Mouse (Mus musculus) erythroid progenitor cell, adult 5-6 weeks (primary cell): ENCODE results near the gene Agbl2. TPM values are rescaled to one million over a fixed set of nuclear protein-coding genes. Genes with fewer than 3 reads are reported as not detected.

ENCODE experiments used
- ATAC-seq: replicated peaks from 2 replicates; pipeline ENCODE4 v1.8.0; 2016; ENCODE audit warnings: moderate number of reproducible peaks, mild to moderate bottlenecking, moderate TSS enrichment, inconsistent platforms; ENCODE audit not compliant: poor library complexity, low FRiP score, severe bottlenecking
- total RNA-seq, 2 experiments: library from RNA; stranded (forward) in 1 of 2; stranded (reverse) in 1 of 2; fragments of 150-400 nt in 1 of 2; fragments of 186-747, 209-891 nt in 1 of 2; gene quantifications; 2 replicates each; pipeline versions ENCODE4 v1.2.3 to v1.2.4; 2015 to 2017; ENCODE audit warnings: low replicate concordance in 2 of 2

Agbl2 gene
- total RNA-seq (2015; ENCODE audit: low replicate concordance) (not detected in 2 replicates), total RNA-seq (2017; ENCODE audit: low replicate concordance) (not detected in 2 replicates)

DNA sequence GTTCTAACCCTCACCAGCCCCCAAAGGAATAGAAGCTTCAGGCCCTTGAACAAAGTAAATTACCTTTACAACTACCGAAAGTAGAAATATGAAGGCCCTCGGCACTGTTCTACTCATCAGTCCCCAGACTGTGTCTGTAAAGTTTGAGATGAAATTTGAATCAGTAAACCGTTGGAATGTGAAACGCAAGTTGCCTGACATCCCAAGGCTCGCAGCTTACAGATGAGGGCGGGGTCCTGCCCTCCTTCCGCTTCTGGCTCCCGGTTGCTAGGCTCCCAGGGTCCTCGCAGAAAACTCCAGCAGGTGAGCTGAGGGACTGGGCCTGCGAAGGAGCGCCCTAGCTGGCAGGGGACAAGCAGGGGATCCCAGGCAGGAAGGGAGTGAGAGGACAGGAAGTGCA, at the start of gene Agbl2:
Agbl2 (plus strand) TSS at position 270 of the 400 bp plus-strand sequence.
- no peak for ATAC-seq

DNA sequence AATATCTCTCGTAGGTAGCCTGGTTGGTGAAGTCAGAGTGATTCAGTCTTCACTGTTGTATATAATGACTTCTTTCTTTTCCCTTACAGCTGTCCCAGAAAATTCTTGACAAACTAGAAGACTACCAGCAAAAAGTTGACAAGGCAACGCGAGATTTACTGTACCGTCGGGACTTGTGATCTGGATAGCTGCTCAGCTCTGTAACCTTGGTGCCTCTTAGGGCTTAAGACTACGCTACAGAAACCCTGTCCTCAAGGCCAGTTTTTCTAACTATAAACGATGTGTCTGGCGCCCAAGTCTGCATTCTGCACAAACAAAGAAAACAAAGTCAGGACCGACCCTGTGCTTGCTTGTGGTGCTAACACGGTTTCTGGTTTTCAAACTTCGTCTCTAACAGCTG, 47.2 kb upstream of the Agbl2 start:
- ATAC-seq: no peak

DNA sequence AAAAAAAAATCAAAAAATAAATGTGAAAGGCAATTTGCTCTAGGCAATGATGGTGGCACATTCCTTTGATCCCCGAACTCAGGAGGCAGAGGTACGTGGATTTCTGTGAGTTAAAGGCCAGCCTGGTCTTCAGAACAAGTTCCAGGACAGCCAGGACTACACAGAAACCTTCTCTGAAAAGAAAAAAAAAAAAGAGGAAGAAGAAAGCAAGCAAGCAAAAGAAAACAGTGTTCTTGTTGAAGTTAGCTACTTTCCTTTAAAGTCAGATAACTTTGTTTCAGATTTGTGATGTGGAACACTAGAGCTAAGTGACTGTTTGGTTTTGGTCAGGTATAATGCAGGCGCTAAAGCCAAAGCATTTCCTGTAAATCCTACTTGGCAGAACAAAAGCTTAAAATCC, 43.7 kb upstream of the Agbl2 start:
- ATAC-seq: no peak

DNA sequence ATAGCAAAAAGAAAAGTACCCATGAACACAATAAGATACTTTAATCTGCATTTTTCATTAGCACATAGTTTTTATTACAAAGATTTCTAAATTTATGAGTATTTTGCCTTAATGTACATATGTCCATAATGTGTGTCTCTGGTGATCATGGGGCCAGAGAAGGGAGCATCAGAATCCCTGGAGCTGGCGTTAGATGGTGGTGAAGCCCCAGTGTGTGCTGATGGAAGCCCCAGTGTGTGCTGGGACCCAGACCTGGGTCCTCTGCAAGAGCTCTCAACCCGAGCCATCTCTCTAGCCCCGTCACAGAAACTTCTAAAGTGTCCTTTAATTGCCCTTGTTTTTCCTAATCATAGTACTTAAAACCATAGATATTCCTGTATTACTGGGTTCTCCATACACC, 43.2 kb upstream of the Agbl2 start:
- no peak for ATAC-seq

DNA sequence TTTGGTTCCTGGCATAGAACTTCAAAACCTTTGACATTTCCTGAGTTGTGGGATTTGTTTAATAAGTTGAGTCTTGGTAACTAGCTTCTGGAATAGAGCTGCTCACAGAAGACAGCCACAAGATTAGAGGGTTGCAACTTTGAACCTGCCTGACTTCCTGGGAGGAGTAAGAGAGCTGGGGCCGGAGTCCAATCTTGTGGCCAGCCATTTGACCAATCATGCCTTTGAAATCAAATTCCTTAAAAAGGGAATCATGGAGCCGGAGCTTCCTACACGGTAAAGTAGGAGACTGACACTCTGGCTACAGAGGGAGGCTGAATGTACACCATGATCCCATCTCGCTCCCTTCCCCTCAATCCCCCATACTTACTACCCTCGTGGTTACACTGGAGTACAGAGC, 42.6 kb upstream of the Agbl2 start:
- no peak for ATAC-seq

DNA sequence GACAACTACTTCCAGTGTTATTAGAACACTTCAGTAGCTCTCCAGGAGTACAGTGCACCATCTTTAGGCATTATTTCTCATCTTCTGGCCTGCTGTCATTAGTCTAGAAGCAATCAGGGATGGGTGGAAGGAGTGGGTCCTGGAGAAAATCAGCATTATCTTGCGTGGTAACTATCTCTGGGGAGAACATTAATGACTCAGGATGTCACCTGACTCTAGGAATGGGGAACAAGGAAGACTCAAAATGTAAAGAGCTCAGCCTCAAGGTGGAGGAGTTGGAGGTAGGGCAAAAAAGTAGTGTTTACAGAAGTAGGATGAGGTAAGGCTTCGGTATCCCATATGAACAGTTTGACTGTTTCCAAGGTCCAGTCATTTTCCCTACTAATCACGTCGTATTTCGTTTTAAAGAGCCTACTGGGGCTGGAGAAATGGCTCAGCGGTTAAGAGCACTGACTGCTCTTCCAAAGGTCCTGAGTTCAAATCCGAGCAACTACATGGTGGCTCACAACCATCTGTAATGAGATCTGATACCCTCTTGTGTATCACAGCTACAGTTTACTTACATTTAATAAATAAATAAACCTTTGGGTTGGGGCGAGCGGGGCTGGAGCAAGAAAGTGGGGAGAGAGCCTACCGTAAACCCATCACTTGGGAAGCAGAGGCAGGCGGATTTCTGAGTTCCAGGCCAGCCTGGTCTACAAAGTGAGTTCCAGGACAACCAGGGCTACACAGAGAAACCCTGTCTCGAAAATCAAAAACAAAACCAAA, 38.1 kb upstream of the Agbl2 start:
- ATAC-seq: no peak

DNA sequence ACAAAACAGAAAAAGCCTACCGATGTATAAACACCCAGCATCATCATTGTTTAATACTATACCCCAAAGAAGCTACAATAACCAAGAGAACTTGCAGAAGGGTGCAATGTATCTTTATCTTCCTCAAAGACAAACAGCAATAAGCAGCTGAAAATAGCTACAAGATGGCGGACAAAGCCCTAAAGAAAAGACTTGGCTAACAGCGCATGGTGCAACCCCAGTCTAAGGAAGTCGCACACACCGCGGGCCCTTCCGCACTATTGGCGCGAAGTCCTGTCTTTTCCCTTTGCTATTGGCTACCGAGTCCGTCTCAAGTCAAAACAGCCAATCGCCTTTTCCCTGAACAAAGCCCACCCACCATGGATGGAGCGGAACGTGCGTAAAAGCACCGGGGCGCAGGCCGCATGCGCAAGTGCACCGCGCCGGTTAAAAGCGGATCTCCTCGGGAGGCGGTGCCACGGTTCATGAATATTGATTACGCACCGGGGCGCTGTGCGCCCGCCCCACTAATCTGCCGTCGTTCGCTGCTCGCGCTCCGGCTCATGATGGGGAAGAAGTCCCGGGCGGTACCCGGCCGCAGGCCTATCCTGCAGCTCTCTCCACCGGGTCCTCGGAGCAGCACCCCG, 37.4 kb upstream of the Agbl2 start, which contains the start of gene Fnbp4:
Fnbp4 (plus strand) TSS at position 318 of the 626 bp plus-strand sequence.
- peak; percentile 98 for ATAC-seq

DNA sequence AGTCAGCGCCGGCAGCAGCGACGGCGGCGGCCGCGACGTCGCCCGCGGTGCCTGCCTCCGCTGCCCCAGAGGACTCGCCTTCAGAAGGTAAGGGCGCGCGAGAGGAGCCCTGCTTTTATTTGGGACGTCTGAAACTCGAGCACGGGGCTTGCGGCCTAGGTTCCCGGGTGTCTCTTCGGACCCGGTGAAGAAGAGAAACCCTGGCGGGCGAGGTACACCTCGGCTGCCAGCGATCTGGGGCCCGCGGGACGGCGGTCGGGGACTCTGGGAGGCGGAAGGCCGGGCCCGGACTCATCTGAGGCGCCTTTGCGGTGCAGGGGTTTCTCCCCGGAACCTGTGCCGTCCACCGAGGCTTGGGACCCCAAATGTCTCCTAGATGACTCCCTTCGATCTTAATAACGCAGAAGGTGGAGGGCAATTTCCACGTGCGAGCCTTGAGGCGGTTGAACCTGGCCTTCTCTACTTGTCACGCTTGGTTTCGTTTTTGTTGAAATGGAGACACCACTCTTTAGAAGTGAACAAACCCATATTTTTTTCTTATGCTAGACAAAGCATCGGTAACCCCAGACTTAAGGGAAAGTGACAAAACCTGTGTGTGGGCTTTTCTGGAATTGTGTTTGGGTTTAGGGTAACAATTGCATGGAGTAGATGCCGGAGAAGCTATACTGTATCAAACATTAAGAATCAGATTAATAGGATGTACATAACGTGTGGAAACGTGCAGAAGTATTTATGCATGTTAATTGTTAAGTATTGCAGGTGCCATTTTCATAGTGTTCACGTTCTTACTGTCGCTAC, 36.6 kb upstream of the Agbl2 start:
- ATAC-seq: peak; percentile 30; the same call in 1 of the 2 replicates

DNA sequence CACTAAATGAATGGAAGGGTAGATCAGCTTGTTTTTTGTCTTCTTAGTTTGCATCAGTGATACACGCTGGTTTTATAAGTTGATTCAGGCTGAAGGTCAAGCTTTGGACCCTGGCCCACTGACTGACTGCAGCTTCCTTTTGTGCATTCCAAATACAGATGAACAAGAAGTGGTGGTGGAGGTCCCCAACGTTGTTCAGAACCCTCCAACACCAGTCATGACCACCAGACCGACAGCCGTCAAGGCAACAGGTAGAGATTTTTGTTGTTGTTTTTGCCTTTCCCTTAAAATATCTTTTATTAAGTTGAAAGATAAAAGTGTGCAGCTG, 36.0 kb upstream of the Agbl2 start:
- ATAC-seq: no peak

DNA sequence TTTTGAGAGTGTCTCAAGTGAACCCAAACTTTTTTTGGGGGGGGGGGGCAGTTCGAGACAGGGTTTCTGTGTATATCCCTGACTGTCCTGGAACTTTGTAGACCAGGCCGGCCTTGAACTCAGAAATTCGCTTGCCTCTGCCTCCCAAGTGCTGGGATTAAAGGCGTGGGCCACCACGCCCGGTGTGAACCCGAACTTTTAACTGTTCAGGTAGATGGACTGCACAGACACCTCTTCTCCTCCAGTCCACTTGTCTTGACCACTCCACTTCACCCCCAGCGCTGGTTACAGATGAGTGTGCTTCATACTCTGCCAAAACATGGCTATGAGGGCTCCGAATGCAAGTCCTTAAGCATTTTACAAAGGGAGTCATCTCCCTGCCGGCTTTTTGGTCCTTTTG, 35.4 kb upstream of the Agbl2 start:
- no peak for ATAC-seq

DNA sequence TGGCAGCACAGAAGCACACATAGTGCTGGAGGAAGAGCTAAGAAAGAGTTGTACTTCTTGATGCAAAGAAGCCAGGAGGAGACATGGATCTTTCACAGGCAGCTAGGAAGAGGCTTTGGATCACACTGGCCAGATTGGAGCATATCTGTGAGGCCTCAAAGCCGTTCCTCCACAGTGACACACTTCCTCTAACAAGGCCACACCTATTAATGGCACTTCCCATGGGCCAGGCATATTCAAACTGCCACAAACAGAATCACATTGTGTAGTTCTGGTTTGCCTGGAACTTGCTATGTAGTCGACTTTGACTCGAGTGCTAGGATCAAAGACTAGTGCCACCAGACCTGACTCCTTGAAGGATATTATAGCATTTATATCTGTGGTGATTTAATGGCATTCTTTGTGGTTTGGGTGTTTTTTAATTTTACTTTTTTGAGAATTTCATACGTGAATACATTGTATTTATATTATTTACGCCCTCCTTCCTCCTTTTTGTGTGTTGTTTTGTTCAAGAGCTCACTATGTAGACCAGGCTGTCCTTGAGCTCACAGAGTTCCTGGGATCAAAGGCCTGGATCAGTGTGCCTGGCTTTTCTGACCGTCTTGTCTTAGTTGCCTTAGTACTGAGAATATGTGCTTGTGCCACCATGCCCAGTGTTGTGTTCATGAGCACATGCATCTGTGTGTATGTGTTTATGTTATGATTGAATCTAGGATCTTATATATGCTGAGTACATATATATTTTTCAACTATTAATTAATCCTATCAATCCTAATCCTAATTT, 32.7 kb upstream of the Agbl2 start:
- no peak for ATAC-seq

DNA sequence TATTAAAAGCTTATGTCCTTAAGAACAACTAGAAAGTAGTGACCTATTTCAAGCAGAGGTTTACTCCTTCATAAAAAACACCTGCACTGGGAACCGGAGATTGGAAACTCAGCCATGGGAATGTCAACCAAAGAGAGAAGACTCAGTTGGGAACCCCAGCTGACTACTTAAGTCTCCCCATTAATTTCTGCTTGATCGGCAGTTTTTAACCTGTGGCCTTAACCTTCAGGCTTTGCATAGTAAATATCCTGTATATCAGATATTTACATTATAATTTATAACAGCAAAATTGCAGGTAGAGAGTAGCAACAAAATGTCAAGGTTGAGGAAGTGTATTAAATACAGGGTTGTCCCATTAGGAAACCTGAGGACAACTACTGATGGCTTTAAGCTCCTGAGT, 29.0 kb upstream of the Agbl2 start:
- ATAC-seq: no peak

DNA sequence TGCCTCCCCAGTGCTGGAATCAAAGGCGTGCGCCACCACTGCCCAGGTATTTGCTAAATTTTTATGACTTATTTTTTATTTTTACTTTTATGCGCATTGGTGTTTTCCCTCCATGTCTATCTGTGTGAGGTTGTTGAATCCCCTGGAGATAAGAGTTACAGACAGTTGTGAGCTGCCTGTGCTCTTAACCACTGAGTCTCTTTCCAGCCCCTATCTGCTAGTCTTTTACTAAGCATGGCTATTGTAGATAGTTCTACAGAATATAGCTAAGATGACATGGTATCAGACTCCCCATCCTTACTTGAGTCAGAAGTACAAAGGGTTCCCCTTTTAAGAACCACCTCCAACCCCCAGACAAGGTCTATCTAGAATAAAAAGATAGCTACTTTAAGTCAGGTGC, 28.3 kb upstream of the Agbl2 start:
- no peak for ATAC-seq

DNA sequence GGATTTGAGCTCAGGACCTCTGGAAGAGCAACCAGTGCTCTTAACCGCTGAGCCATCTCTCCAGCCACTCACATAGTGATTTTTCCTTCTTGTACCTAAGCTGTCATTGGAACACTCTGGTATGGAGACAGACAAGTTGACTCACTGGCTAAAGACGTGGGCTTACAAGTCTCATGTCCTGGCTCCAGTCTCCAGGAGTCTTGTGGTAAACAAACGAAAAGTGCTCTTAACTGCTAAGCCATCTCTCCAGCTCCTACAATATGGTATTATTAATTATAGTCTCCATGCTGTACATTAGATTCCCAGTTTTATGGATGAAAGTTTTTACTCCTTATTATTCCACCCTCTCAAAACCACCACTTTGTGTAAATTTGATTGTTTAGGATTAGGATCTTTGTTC, 17.4 kb upstream of the Agbl2 start:
- ATAC-seq: no peak

DNA sequence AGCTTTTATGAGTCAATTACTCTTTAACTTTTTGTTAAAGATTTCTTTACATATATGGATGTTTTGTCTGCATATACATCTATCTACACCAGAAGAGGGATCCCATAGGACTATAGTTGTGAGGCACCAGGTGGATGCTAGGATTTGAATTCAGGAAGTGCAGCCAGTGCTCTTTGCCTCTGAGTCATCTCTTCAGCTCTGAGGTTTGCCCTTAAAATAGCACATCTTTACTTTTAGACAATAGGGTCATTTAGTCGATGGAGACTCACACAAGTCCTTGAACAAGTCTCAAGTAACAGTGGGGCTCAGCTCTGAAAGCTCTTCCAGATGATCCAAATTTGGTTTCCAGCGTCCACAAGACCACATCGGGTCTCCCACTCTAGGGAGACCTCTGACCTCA, 1.2 kb upstream of the Agbl2 start:
- no peak for ATAC-seq

DNA sequence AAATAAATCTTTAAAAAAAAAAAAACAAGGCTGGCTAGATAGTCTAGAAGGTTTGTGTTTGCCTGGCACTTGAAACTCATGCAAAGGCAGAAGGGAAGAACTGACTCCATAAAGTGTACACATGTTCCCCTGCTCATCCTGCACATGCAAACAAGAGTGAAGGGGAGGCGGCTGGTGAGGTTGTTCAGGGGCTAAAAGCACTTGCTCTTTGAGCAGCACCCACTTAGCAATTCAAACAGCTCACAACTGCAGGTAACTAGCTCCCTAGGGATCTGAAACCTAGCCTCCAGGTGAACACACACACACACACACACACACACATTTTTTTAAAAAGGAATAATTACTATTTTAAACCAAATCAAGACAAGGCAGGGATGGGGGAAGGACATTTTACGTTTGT, 589 bp upstream of the Agbl2 start:
- no peak for ATAC-seq

DNA sequence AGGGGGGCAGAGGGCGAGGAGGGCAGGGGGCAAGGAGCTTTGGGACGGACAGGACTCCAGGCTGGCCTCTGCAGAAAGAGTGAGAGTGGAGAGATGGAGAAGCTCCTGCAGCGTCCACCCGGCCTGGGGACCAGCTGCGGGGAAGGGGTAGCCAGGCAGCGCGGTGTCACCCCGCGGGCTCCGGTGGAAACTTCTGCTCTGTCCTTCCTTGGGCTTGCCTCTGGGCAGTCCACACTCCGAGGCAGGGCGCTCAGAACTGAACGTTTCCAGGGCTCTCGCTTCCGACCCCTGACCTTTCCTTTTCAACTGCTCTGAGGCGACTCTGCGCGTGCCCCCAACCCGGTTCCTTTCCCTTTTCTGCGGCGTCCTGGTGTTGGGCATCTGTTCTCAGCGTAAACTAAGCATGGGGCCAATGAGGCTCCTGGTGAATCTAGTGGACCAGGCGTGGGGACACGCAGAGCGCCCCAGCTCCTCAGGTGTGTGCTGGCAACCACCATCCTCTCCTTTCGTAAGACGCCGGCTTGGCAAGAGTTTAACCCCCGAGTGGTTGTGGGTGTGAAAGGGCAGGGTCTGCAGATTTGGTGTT, 467 bp downstream of the Agbl2 start:
- no peak for ATAC-seq

DNA sequence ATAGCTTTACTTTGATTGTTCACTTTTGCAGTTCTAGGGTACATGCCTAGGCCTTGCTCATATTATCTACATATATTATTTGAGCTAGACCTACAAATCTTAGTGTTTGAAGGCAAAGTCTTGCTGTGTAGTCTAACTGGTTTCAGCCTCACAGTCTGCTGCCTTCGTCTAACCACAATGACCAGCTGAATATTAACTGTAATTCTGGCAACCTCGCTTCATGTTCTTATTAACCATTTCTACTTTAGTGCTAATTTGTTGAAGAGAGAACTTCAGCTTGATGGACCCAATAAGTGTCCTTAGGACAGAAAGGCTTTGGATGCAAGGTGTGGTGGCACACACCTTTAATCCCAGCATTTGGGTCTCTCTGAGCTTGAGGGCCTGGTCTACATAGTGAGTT, 5.6 kb downstream of the Agbl2 start:
- no peak for ATAC-seq

DNA sequence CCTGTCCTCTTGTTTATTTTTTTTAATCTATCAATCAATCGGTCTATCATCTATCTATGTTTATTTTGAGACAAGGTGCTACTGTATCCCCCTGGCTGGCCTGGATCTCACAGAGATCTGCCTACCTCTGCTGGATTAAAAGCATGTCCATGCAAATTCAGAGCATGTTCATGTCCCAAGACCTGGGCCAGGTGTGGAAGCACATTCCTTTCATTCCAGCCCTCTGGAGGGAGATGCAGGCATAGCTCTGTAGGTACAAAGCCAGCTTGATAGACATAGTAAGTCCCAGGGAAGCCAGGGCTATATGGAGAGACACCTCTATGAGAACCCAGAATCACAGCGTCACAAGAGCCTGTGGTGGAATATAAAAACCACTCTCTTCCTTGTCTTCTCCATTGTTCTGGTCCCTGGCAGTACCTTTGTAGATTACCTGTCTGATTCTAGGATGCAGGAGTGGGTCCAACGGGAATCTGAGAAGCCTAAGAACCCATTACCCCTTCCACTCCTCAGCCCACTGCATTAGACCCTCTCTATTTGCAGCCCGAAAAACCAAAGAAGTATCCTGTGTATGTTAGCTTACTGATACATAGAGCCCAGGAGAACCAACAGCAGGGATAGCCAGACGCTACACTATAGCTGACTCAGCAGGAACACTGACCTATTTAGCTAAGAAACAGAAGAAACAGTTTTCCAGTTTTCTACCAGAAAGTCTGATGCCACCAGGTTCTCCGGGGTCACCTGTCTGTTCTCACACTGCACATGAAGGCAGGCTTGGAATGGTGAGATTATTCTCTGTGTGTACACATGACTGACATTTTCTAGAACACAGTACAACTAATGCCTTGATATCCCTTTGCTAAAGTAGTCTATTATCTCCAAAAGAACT, 26.0 kb downstream of the Agbl2 start:
- no peak for ATAC-seq
